Mouse (Mus musculus): ENCODE data around the gene Uqcrq. TPM values are rescaled to one million over a fixed set of nuclear protein-coding genes. Genes with fewer than 3 reads are reported as not detected.

Uqcrq gene
- 1,163 and 1,257 TPM in 2 replicates for polyA plus RNA-seq (2015; fragmentation: Nextera tagmentation; extraction: Ambion mirVana)

DNA sequence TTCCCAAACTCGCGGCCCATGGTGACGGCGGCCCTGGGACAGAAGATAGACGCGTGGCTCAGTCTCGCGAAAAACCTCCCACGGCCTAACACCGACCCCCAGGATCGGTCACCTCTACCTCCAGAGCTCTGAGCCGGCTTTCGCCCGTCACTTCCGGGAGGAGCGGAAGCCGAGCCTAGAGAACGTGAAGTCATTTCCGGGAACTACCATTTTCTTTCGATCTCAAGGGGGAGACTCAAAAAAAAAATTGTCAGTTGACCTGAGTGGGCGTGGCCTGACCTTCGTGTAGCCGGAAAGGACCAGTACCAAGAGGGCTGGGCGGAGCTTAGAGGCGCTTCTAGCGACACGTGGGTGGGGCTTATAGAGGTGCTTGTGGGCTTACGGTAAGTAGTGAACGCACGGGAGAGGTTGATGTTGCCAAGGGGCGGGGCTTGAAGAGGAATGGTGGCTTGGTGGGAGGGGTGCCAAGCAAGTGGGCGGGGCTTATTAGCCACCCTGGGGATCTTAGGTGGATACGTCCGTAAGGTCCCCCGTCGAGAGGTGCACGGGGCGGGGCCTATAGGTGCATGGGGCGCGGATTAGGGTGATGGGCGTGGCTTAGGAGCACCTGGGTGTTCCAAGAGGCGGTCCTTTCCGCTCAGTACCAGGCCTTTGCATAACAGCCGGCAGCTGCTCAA, at the start of gene Uqcrq, which contains the start of gene Gdf9:
Uqcrq (minus strand) TSS at position 162 of the 677 bp plus-strand sequence.
Gdf9 (plus strand) TSS at position 354 of the 677 bp plus-strand sequence.

DNA sequence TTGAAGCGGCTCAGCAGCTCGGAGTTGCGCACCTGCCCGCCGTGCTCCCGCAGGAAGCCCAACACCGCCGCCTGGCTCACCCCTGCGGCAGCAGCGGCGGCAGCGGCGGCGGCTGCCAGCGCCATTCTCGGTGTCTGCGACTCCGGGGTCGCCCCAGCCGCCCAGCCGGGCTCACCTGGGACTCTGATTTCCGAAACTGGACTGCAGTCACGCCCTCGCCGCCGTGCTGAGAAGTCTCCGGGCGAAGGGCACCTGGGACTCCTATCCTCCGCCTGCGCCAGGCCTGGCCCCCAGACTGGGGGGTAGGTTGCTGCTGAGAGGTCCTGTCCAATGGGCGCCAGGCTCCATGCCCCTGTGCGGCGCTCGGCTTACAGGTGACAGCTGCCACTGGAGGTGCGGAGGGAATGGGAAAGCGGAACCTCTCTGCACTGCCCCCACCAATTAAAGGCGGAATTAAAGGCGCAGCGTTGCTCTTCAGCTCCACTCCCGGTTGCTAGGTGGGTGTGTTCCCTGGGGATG, 49.2 kb upstream of the Uqcrq start, which contains the start of the genes Gm9945 and Sowaha:
Gm9945 (plus strand) TSS at position 384 of the 519 bp plus-strand sequence.
Sowaha (minus strand) TSS at position 492 of the 519 bp plus-strand sequence.

GRCm38 (mm10) chr11:53469968-53470695, 39.5 kb upstream of the Uqcrq start, which contains the start of gene Gm9837:
Gene Gm9837 (minus strand): TSS chr11:53470479.

DNA sequence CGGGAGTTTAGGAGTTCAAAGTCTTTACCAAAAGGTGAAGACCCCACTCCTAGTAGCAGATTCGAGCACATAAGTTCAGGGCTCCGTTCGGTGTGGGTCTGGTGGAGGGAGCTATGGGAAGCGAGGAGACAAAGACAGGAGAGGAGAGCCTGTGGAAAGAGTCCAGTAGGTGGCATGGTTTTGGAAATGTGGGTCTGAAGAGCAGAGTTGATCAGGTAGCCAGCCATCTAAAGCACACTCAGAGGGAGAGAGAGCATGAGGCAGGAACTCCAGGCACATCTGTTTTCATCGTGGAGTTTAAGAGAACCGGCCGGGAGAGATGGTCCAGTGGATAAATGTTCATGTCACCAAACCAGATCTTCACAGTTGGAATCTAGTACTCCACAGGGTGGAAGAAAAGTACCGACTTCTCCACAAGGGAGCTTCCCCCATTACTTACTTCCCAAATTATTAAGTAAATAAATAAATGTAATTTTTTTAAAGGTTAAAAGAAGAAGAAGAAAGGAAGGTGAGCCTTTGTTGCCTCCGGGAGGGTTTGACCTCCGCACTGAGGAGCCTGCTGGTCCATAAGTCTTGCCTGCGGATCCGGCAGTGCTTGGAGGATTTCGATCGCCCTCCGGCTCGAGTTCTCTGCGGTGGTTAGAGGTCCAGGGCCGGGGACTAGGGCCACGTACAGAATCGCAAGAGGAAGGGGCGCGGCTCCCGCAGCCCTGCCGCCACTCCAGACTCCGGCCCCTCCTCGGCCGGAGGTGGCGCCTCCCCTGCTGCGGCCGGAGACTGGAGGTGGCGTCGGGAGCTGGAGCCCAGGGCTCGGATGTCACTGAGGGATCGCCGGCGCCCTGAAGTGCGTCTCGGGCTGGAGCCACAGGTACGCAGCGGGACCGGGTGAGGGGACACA, 26.1 kb upstream of the Uqcrq start, which contains the start of the genes Gm10447 and Shroom1:
Gm10447 (minus strand) TSS at position 637 of the 898 bp plus-strand sequence.
Shroom1 (plus strand) TSS at position 732 of the 898 bp plus-strand sequence.

GRCm38 (mm10) chr11:53423036-53423435, 7.6 kb downstream of the Uqcrq start, which contains the start of gene Leap2:
Gene Leap2 (minus strand): TSS chr11:53423170.

Small RNAs within 50 kb of the gene (microRNA-seq; reads per million reads assigned to microRNA genes)
- not detected for gene Mir6920

Other genes with a start within 250 kb of the Uqcrq start
- 46.6 and 47.3 TPM in 2 replicates for gene Hspa4, start 130.4 kb downstream of the Uqcrq start, polyA plus RNA-seq (2015; fragmentation: Nextera tagmentation; extraction: Ambion mirVana)
- 15.9 and 16.5 TPM in 2 replicates for gene Zcchc10, start 106.2 kb downstream of the Uqcrq start, polyA plus RNA-seq (2015; fragmentation: Nextera tagmentation; extraction: Ambion mirVana)
- gene Aff4, start 80.0 kb downstream of the Uqcrq start, polyA plus RNA-seq (2015; fragmentation: Nextera tagmentation; extraction: Ambion mirVana): 101 and 120 TPM in 2 replicates
- not detected in 2 replicates for gene Leap2, start 7.7 kb downstream of the Uqcrq start, polyA plus RNA-seq (2015; fragmentation: Nextera tagmentation; extraction: Ambion mirVana)
- gene Gdf9, start 192 bp upstream of the Uqcrq start, polyA plus RNA-seq (2015; fragmentation: Nextera tagmentation; extraction: Ambion mirVana): 1.9 and 2.4 TPM in 2 replicates
- 0.06 TPM in 1 of 2 replicates, not detected in the other for gene Gm10447, start 26.3 kb upstream of the Uqcrq start, polyA plus RNA-seq (2015; fragmentation: Nextera tagmentation; extraction: Ambion mirVana)
- gene Shroom1, start 26.4 kb upstream of the Uqcrq start, polyA plus RNA-seq (2015; fragmentation: Nextera tagmentation; extraction: Ambion mirVana): 3.6 and 3.7 TPM in 2 replicates
- not detected in 2 replicates for gene Gm9837, start 39.6 kb upstream of the Uqcrq start, polyA plus RNA-seq (2015; fragmentation: Nextera tagmentation; extraction: Ambion mirVana)
- gene Gm9945, start 49.3 kb upstream of the Uqcrq start, polyA plus RNA-seq (2015; fragmentation: Nextera tagmentation; extraction: Ambion mirVana): 0.59 and 0.99 TPM in 2 replicates
- 6.8 and 7.0 TPM in 2 replicates for gene Sowaha, start 49.4 kb upstream of the Uqcrq start, polyA plus RNA-seq (2015; fragmentation: Nextera tagmentation; extraction: Ambion mirVana)
- 25.2 and 25.5 TPM in 2 replicates for gene Sept8, start 88.4 kb upstream of the Uqcrq start, polyA plus RNA-seq (2015; fragmentation: Nextera tagmentation; extraction: Ambion mirVana)
- 307 and 308 TPM in 2 replicates for gene Kif3a, start 136.5 kb upstream of the Uqcrq start, polyA plus RNA-seq (2015; fragmentation: Nextera tagmentation; extraction: Ambion mirVana)
- gene Il4, start 187.8 kb upstream of the Uqcrq start, polyA plus RNA-seq (2015; fragmentation: Nextera tagmentation; extraction: Ambion mirVana): 3.0 and 3.7 TPM in 2 replicates
- not detected in 2 replicates for gene Il13, start 203.9 kb upstream of the Uqcrq start, polyA plus RNA-seq (2015; fragmentation: Nextera tagmentation; extraction: Ambion mirVana)